Mouse (Mus musculus): Measurements from ENCODE around the gene Phc2.

GRCm38 (mm10) chr4:128733496-128733895 is 79.0 kb downstream of the Phc2 start:
- TF ChIP-seq CTCF (IDR thresholded peaks at IDR 0.05; ENCODE audit: low read depth, low read length): no peak
- TF ChIP-seq POLR2A (IDR thresholded peaks at IDR 0.05; ENCODE audit: borderline replicate concordance, low read depth, low read length): no peak
